Mouse (Mus musculus): ENCODE data around the gene Fxn.

Fxn gene

DNA sequence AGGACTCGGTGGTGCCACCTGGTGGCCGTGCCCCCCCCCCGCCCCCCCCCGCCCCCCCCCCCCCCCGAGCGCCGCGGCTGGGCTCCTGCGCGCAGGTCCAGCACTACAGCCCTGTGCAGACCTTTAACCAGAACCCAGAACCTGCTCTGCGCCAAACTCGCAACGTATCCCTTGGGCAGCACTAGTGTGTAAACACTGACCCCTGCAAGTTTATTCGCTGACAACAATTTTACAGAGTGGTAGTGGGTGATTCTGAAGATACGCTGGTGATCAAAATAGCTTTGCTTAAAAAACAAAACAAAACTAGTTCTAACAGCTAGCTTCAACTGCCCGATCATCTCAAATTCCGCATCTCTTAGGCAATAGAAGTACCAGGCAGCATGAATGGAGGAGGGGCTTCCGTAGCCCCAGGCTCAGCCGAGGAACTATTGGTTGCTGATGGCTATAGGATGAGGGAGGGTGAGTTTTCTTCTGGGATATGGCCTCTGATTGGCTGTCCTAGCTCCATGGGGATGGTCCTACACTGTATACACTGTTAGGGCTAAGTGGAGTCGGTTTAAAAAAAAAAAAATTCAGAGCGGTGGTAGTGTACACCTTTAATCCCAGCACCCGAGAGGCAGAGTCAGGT lies at the start of gene Fxn:
TSS of gene Fxn (minus strand) at position 5 of the 628 bp plus-strand sequence.
- DNase-seq = peak; percentile 92

DNA sequence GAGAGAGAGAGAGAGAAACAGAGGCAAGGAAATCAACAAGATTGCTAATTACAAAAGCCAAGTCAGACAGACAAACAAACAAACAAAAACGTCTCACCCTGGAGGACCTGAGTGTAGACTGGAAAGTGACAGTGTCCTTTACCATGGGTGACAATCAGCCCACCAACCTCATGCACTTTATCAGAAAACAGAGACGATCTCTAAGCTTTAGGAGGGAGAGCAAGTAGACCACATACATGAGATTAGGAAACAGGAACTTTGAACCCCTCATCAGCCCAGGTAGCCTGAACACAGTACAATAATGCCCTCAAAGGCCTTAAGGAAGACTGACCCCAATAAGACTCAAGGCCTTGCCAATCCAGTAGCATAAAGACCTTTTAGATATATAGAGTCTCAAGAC lies 47.5 kb upstream of the Fxn start:
- no peak for DNase-seq

DNA sequence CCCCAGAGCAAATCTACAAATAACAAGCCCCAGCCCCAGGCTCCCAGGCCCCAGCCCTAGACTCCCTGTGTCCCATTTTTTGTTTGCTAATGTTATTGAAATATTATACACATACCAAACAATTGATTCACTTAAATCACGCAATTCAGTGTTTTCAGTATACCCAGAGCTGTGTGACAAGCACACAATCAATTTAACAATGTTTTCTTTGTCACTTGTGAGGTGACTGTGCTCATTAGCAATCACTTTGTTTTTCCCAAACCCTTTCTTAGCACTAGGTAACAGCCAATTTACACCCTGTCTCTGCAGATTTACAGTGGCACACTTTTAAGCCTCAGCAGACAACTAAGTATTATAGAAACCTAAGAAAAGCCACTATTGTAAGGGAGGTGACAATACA lies 46.6 kb upstream of the Fxn start:
- peak; percentile 69 for DNase-seq

DNA sequence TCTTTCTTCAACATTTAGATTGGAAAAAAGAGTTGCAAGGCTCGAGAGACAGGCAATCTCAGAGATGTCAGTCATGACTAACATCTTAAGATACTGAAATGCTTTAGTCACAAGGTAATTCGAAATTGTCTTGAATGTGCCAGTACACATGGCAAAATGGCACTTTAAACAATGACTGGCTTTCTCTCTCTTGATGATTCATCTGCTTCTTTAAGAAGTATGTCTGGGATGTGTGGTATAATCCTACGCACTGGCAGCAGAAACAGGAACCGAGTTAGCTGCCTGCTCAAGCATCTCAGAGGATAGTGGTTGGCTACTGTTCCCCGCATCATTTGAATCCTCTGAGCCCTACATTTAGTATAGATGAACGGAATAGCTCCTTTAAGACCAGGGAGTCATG lies 45.3 kb upstream of the Fxn start:
- DNase-seq = no peak

DNA sequence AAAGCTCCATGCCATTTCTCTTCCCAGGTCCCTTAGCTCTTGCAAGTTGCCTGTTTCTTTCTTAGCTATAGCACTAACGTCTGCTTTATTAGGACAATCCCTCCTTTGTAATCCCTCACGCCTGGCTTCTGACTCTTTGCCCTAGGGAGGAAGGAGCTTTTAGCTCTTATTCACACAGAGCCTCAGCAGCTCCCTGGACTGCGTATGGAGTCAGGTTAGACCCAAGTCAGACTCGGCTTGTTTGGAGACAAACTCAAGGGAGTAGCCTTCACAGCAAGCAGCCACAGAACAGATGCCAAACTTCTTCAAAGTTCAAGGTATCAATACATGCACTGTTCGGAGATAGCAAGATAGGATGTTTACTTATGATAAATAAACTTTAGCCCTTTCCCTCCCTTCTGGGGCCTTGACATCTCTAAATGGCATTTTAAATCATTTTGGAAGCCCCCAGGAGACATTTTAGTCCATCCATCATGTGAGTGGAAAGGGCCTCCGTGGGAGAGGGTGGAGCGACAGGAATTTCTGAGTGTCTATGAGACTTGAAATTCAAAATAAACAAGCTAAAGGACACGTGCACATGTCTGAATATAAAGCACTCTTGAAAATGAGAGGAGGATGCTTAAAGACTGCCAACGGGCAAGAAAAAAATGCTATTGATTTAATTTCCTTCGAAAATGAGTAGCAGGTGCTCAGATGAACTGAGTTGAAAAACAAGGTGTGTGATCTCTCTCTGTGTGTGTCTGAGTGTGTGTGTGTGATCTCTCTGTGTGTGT lies 43.6 kb upstream of the Fxn start:
- peak; percentile 43 for DNase-seq

DNA sequence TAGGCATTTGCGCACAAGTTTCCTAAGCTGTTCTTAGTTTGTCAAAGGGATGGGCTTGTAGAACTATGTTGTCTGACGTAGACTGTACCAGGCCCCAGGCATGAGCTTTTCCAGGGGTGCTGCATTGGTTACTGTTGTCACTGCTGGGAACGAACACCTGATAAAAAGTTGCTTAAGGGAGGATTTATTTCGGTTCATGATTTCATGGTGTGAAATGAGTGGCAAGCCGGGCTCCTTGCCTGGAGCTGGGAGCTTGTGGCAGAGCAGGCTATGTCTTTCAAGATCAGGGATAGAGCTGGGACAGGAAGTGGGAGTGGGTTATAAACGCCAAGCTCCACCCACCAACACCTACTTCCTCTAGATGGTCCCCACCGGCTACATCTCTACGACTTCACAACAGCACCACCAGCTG lies 41.5 kb upstream of the Fxn start:
- no peak for DNase-seq

DNA sequence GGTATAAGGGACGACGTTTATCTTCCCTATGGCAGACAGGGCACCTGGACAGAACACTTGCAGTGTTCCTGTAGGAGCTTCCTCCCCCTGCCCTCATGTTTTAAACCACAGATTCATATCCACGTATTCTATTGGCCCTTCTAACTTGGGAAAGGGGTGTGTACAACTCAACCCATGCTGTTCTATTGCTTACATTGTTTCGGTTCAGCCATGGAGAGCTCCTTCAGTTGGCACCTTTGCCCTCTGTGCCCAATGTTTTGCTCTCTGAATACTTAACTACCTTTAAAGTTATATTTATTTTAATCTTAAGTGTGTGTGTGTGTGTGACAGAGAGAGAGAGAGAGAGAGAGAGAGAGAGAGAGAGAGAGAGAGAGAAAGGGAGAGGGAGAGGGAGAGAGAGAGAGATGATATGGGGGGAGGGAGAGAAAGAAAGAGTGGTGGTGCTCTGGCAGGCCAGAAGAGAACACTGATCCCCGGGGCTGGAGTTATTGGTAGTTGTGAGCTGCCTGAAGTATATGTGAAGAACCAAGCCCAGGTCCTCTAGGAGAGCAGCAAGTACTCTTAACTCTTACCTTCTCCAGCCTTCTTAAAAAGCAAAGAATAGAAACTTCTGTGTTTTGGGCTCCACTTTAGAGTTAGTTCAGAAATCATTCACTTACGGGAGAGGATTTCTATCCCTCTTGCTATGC lies 41.0 kb upstream of the Fxn start:
- DNase-seq = no peak

DNA sequence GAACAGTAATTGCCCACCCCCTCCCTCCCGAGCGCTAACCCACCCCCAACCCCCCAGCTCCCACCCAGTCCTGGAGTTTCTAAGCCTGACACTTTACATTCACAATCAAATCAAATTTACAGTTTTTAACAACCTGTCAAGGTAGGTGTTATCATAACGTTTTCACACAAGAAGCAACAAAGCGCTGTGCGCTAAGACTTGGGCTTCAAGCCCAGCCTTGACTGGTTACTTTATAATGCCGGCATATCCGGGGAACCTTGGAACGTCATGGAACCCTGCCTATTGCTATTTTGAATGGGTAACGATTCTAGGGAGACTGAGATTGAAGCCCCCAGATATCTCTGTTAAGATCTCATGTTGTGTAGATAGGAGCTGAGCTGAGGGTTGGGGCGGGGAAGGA lies 37.8 kb upstream of the Fxn start:
- no peak for DNase-seq

DNA sequence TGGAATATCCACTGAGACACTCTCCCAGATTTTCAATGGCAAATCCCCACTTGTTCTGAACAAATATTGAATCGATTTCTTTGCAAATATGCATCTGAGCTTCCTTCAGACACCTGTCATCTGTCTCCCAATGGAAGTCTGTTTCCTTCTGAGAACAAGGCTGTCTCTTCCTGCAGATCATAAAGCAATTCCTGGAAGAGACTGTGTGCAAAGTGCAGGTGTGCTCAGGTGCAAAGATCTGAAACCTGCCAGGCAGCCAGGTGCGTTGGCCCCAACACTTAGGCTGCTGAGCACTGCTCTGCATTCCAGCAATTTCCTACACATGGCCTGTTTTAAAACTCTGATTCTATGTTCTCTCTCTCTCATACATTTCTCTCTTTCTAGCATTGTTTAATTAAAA lies 37.3 kb upstream of the Fxn start:
- no peak for DNase-seq

DNA sequence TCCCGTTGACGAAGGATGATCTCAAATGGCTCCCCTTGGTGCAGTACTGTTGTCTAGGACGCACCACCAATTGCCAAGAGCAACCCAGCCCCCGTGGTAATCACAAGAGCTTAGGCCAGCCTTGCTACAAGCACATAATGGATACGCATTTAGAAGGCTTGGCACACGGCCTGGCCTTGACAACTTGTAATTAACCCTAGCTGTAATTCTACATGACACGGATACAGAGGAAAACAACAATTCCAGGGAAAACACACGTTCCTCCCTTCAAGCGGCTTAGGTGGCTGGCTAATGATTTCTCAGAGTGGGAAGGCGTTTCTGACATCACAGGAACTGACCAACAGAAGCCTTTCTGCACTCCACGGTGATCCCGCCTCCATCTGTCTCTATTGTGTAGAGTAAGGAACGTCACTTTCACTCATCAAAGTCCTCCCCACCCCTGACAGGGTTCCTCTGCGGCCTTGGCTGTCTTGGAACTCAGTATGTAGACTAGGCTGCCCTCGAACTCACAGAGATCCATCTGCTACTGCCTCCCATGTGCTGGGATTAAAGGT lies 36.7 kb upstream of the Fxn start:
- DNase-seq = peak; percentile 96

DNA sequence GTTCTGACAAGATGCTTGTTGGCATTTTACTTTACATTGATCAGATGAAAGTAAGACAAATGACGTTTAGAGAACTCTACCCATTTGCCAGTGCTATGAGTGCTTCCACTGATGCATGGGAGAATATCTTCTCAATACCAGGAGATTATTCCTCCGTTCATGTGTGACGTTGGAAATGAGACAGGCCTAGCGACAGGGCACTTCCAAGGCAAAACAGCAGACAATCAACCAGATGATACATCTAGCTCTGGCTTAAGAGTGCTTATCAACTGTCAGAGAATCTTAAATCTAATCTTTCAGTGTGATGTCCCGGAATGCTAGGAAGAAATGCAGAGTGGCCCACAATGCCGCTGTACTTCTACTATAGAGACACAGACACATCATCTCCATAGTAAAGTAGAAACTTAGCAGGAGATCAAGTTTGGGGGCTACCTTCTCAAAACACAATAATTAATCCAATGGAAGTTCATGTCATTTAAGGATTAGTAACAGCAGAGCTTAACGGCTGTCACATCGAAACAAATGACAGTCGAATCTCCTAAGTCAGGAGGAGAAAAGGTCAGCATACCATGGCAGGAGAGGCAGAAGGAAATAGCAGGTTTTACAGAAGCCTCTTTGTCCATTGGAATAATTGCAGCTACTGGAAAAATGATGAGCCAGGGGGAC lies 35.8 kb upstream of the Fxn start:
- DNase-seq = peak; percentile 75

DNA sequence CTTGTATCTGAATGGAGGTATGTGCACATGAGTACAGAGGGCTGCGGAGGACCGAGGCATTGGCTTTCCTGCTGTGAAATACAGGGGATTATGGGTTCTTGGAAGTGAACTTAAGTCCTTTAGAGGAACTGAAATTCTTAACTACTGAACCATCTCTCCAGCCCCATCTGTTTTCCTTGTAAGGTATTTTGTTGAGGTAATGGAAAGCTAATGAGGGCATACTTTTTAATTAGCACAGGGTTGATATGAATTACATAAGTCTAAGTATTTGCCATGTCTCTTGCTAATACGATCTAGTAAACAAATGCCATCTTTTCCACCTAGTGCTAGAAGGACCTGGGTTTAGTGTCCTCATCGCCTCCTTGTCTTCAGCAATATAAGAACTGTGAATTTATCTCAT lies 34.8 kb upstream of the Fxn start:
- DNase-seq = no peak

DNA sequence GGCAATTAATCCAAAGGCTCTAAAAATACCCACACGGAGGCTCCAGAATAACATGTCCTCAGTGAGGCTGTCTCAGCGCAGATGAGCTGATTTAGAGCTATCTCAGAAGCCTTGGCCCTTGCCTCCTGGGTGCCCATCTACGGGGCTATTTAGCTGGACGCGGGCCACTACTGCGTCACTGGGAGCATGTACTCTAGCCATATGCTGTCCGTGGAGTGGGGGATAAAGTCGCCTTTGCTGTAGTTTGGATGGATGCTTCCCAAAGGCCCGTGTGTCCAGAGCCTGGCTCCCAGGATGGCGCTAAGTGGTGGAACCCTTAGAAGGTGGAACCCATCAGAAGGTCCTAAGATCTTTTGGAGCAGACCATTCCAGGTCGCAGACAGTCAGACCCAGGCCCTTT lies 34.3 kb upstream of the Fxn start:
- no peak for DNase-seq

DNA sequence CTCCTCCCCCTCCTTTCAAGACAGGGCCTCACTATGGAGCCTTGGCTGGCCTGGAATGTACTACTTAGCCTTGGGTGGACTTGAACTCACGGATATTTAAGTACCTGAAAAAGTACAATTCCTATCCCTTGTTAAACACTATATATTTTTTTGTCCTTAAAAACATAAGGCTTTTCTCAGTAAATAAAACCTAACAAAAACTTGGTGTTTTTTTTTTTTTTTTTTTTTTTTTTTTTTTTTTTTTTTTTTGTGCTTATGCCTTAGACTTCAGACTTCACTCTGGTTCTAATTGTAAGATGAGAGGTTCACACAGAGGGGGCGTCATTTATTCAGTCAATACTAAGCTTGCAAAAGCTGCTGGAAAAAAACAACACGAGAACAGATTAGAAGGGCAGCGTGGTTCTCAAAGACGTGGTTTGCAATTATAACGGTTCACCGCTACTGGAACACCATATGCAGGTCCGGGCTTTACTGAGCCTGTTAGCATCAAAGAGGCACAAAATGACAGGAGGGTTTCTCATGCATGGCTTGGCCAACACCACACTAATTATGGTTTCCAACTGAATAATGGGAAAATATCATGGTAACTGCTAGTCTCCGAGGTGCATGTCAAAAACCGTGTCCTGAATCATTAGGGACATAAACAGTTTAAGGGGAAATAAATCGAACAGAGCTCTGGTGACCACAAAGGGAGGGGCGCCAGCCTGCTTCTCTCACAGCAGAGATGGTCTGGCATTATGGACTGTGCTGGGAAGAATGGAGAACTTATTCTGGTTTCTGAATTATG lies 32.3 kb upstream of the Fxn start:
- peak; percentile 97 for DNase-seq

DNA sequence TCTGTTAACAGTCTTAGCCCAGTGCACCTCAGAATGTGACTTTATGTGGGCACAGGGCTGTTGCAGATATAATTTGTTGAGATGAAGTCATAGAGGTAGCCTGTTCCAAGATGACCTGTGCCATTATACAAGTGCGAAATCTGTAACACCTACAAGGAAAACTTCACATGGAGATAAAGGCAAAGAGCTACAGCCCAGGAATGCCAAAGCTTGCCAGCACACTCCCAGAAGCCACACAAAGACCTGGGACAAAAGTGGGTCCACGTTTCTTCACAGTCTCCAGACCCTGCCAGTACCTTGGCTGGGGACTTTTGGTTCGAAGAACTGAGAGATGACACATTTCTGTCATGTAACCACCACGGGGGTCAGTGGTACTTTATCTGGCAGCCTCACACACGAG lies 31.6 kb upstream of the Fxn start:
- no peak for DNase-seq

DNA sequence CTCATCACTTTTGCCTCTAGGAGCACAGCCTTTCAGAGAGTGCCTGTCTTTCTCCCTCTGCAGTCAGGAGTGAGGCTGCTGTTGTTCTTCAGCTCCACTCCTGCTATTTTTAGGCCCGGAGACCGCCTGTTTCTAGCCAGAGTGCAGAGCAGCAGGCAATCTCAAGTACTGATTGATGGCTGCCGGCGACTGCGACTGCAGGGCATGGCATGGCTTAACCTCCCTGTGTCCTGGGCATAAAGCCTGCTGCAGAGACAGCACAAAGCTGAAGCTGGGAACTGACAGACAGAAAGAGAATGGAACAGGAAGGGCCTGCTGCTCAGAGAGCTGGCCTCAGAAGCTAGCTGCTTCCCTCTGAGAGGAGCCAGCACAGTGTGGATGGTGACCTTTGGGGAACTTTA lies 27.9 kb upstream of the Fxn start:
- DNase-seq = peak; percentile 36

DNA sequence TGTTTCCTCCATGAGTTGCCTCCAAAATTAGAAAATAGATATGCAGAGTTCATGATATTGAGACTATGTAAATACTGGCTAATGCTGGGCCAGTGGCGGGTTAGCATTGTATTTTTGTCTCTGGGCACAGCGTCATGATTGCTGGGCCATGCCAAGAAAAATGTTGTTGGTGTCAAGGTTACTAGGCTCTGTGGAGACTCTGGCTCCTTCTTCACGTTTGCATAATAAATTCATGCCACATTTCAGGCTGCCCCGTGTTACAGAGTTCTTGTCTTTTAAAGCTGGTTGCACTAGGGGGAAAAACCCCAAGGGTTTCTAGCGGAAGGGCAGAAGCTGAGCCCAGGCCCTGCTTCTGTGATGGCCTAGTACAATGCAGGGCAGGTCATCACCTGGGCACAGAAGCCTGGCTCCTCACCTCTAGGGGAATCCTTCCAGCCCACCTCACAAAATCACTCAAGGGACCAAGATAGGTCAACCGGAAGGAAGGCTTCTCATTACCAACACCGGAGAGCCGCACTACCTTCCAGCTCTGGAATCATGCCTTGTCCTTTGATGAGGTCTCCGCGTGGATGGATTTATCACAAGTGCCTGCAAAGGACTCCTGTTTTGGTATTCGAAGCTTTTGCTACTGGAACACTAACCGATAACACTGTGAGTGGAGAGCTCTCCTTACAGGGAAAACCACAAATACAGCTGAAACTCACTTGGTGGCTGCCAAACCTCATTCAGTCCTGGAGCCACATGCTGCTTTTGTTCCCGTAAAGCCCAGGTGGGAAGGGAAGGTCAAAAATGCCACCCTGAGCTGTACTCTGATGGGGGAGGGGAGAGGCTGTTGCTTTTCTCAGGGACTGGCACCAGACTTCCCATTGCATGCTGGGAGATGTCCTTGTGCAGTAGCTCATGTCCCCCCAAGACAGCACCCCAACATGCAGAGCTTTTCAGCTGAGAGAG lies 27.1 kb upstream of the Fxn start:
- DNase-seq = peak; percentile 40

DNA sequence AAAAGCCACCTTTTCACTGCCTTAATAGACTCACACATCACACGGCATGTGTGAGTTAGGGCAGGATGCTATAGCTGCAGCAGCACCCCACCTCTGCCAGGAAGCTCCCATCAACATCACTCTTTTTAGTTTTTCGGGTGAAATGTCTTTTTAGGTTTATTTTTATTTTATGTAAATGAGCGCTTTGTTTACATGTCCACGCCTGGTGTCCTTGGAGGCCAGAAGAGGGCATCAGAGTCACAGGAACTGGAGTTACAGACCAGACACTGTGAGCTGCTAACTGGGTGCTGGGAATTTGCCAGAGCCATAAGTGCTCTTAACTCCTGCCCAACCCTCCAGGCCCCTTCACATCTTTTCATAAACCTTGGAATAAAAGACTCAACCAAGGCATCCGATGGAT lies 25.9 kb upstream of the Fxn start:
- no peak for DNase-seq

DNA sequence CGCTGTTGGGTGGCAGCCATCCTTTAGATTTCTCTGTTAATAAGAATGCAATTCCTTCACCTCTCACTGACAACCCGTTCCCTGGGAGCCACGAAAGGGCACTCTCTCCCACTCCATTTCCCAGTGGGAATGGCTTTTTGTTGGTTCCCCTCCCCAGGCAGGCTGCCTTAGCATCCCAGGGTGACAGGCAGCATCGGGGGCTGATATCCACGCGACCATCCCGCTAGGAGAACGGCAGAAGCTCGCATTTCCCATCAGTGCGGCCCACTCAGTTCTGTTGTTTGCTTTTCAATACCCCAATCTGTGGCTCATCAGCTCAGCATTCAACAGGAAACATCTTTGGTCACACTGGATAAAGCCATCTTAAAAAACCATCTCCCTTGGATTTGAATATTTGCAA lies 21.8 kb upstream of the Fxn start:
- DNase-seq = no peak

DNA sequence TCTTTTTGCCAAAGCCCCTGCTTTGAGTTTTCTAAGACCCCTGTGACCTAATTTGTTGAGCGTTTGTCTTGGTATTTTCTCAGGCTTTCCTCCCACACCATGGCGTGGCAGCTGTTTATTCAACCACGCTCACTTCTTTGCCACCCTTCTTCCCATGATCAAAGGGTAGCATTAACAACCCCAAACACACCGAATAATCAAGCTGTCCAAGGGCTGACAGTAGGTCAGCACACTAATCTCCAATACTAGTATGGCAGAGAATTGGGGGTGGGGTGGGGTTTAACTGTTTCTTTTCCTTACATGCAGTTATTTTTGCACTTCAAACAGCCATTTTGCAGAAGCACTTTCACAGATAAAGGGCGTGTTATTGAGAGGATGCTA lies 21.4 kb upstream of the Fxn start:
- no peak for DNase-seq

DNA sequence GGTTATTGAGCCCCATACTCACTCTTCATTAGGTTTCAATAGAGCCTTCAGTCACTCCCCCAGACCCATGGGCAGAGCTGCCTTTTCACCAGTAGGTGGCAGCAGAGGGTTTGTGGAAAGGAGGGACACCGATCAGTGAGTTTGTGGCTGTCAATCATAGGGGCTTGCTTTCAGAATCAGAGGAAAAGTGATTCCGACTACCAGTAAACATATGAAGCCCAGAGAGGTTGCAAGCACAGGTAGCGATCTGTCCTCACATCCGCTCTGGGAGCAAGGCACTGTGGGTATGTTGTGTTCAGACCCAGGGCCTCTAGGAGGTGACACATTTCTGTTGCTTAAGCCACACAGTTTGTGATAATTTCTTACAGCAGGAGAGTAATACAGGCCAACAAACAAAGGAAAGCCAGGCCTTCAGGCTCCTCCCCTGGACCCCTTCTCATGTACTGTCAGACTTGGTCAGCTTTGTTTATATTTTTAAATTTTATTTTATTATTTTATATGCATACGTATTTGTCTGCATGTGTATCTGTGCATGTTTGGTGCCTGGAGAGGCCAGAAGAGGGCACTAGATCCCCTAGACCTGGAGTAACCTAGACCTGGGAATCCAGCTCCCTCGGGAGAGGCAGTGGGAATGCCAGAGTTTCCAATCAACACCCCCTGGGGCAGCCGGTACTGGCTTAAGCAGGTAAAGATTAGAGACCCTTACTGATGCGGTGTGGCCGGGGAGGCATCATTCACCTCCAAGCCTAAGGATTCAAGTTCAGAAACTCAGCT lies 20.8 kb upstream of the Fxn start:
- peak; percentile 92 for DNase-seq
